Mouse (Mus musculus): ENCODE measurements around the gene Phlpp1. TPM values are rescaled to one million over a fixed set of nuclear protein-coding genes. Genes with fewer than 3 reads are reported as not detected.

The Phlpp1 gene
- total and polyA plus RNA-seq, 3 experiments, result 5.0 to 9.4 TPM; not detected in 1

- DNase-seq (ENCODE audit: low read depth, low spot score), result no peak
- H3K9me3 ChIP-seq (replicated peaks; ENCODE audit: insufficient read depth, low read length), result no peaks in the 10 kb centered on the region
- no peak overlapping the region for H3K9ac ChIP-seq (ENCODE audit: control insufficient read depth, low read depth, low read length, poor library complexity, severe bottlenecking)
- H3K27ac ChIP-seq (ENCODE audit: control insufficient read depth, low read depth, low read length), result no peak overlapping the region
- peaks cover 9 to 30% of the 10 kb centered on the region in 2 experiments for H3K4me1 ChIP-seq (ENCODE audit: control insufficient read depth in 1 of 2, insufficient read depth in 2 of 2, low read length in 2 of 2)
- peaks cover 34% of the 10 kb centered on the region for H3K79me2 ChIP-seq (ENCODE audit: control insufficient read depth, insufficient read depth, low read length, poor library complexity)
- TF ChIP-seq CTCF (IDR thresholded peaks at IDR 0.05 in 2 of 3, conservative IDR thresholded peaks at IDR 0.05 in 1 of 3; ENCODE audit: control insufficient read depth in 1 of 3, insufficient read depth in 1 of 3, low read depth in 2 of 3, low read length in 3 of 3, poor library complexity in 1 of 3, severe bottlenecking in 1 of 3) (no peak), KAT2A (conservative IDR thresholded peaks at IDR 0.05; ENCODE audit: low read depth, low read length) (no peak), MEF2A (IDR thresholded peaks at IDR 0.05; ENCODE audit: extremely low read depth, insufficient replicate concordance, low read depth, low read length, poor library complexity, severe bottlenecking) (no peak), MAX (IDR thresholded peaks at IDR 0.05; ENCODE audit: low read length) (no peak), ETS1 (IDR thresholded peaks at IDR 0.05; ENCODE audit: low read depth, low read length) (no peak), NELFE (IDR thresholded peaks at IDR 0.05; ENCODE audit: low read depth, low read length) (no peak), UBTF (IDR thresholded peaks at IDR 0.05; ENCODE audit: borderline replicate concordance, insufficient read depth, low read depth, low read length) (no peak)
- H3K36me3 ChIP-seq (ENCODE audit: control insufficient read depth in 1 of 2, insufficient read depth in 2 of 2, low read length in 2 of 2), result peaks cover 0 to 29% of the 10 kb centered on the region in 2 experiments; a peak in 2 of 4 replicates
- no peaks in the 10 kb centered on the region for H3K27me3 ChIP-seq (ENCODE audit: control insufficient read depth in 1 of 2, insufficient read depth in 2 of 2, low read length in 2 of 2)
- H3K4me3 ChIP-seq (ENCODE audit: control insufficient read depth in 1 of 2, insufficient read depth in 1 of 2, low read depth in 2 of 2, low read length in 2 of 2), result no peak overlapping the region
Observed at GRCm38 (mm10) chr1:106175360-106175759, 3.8 kb downstream of the Phlpp1 start.

- Histone ChIP-seq H3K36me3 (ENCODE audit: control insufficient read depth in 1 of 2, insufficient read depth in 2 of 2, low read length in 2 of 2) (peaks cover 0 to 25% of the 10 kb centered on the region in 2 experiments; a peak in 2 of 4 replicates), H3K4me1 (ENCODE audit: control insufficient read depth in 1 of 2, insufficient read depth in 2 of 2, low read length in 2 of 2) (peaks cover 9 to 28% of the 10 kb centered on the region in 2 experiments), H3K9me3 (replicated peaks; ENCODE audit: insufficient read depth, low read length) (no peaks in the 10 kb centered on the region), H3K27me3 (ENCODE audit: control insufficient read depth in 1 of 2, insufficient read depth in 2 of 2, low read length in 2 of 2) (no peaks in the 10 kb centered on the region), H3K27ac (ENCODE audit: control insufficient read depth, low read depth, low read length) (no peak overlapping the region), H3K79me2 (ENCODE audit: control insufficient read depth, insufficient read depth, low read length, poor library complexity) (peaks cover 36% of the 10 kb centered on the region), H3K4me3 (ENCODE audit: control insufficient read depth in 1 of 2, insufficient read depth in 1 of 2, low read depth in 2 of 2, low read length in 2 of 2) (no peak overlapping the region), H3K9ac (ENCODE audit: control insufficient read depth, low read depth, low read length, poor library complexity, severe bottlenecking) (no peak overlapping the region)
- no peak for DNase-seq (ENCODE audit: low read depth, low spot score)
- no peak for TF ChIP-seq TAL1 (IDR thresholded peaks at IDR 0.05; ENCODE audit: low read length)
- TF ChIP-seq HCFC1 (IDR thresholded peaks at IDR 0.05; ENCODE audit: low read depth, low read length), result no peak
- no peak for TF ChIP-seq CTCF (IDR thresholded peaks at IDR 0.05 in 2 of 3, conservative IDR thresholded peaks at IDR 0.05 in 1 of 3; ENCODE audit: control insufficient read depth in 1 of 3, insufficient read depth in 1 of 3, low read depth in 2 of 3, low read length in 3 of 3, poor library complexity in 1 of 3, severe bottlenecking in 1 of 3)
- TF ChIP-seq SIN3A (IDR thresholded peaks at IDR 0.05; ENCODE audit: low read length), result no peak
- TF ChIP-seq MXI1 (IDR thresholded peaks at IDR 0.05; ENCODE audit: low read depth, low read length), result no peak
- TF ChIP-seq E2F4 (IDR thresholded peaks at IDR 0.05; ENCODE audit: borderline replicate concordance, low read depth, low read length), result no peak
- no peak for TF ChIP-seq MAZ (IDR thresholded peaks at IDR 0.05; ENCODE audit: low read depth, low read length)
- TF ChIP-seq ZC3H11A (IDR thresholded peaks at IDR 0.05; ENCODE audit: low read depth, low read length), result no peak
- TF ChIP-seq ZKSCAN1 (IDR thresholded peaks at IDR 0.05; ENCODE audit: low read depth, low read length), result no peak
- no peak for TF ChIP-seq RAD21 (IDR thresholded peaks at IDR 0.05; ENCODE audit: low read depth, low read length)
- no peak for TF ChIP-seq NELFE (IDR thresholded peaks at IDR 0.05; ENCODE audit: low read depth, low read length)
- no peak for TF ChIP-seq MEF2A (IDR thresholded peaks at IDR 0.05; ENCODE audit: extremely low read depth, insufficient replicate concordance, low read depth, low read length, poor library complexity, severe bottlenecking)
- no peak for TF ChIP-seq GATA1 (IDR thresholded peaks at IDR 0.05; ENCODE audit: low read depth, low read length)
- TF ChIP-seq POLR2A (IDR thresholded peaks at IDR 0.05; ENCODE audit: control insufficient read depth in 1 of 2, insufficient read depth in 1 of 2, low read depth in 1 of 2, low read length in 2 of 2, poor library complexity in 1 of 2), result no peak
- TF ChIP-seq TBP (IDR thresholded peaks at IDR 0.05; ENCODE audit: low read depth, low read length), result no peak
- TF ChIP-seq RCOR1 (IDR thresholded peaks at IDR 0.05; ENCODE audit: low read depth, low read length), result no peak
- no peak for TF ChIP-seq USF2 (IDR thresholded peaks at IDR 0.05; ENCODE audit: borderline replicate concordance in 1 of 2, insufficient read depth in 1 of 2, low read depth in 1 of 2, low read length in 2 of 2)
- no peak for TF ChIP-seq GABPA (IDR thresholded peaks at IDR 0.05; ENCODE audit: low read depth, low read length)
- no peak for TF ChIP-seq BHLHE40 (IDR thresholded peaks at IDR 0.05; ENCODE audit: borderline replicate concordance, low read depth, low read length)
- no peak for TF ChIP-seq ZNF384 (IDR thresholded peaks at IDR 0.05; ENCODE audit: low read depth, low read length)
Observed at GRCm38 (mm10) chr1:106176791-106177190, 5.2 kb downstream of the Phlpp1 start.

Measured in MEL (cell line).